Mouse (Mus musculus) CH12.LX (cell line): ENCODE results near the gene Fam13a. TPM values are rescaled to one million over a fixed set of nuclear protein-coding genes. Genes with fewer than 3 reads are reported as not detected.

ENCODE experiments used
- DNase-seq: peaks from one replicate; pipeline ENCODE4 v3.0.0-alpha.2; 2013; ENCODE audit errors: extremely low read depth
- H3K27ac ChIP-seq: 2 replicates; pipeline ENCODE4 v1.5.1; 2012; ENCODE audit warnings: low read depth, mild to moderate bottlenecking, control low read depth, moderate library complexity; ENCODE audit not compliant: insufficient read depth
- H3K27me3 ChIP-seq: replicated peaks from 2 replicates; pipeline ENCODE3; 2012; ENCODE audit warnings: inconsistent platforms
- H3K36me3 ChIP-seq, 2 experiments: replicated peaks in 1 of 2; 2 replicates each; pipeline versions ENCODE3 to v1.6.1; 2012; ENCODE audit warnings: inconsistent platforms in 1 of 2, low read length in 1 of 2, mild to moderate bottlenecking in 1 of 2, mixed read lengths in 1 of 2, moderate library complexity in 1 of 2; ENCODE audit not compliant: control insufficient read depth in 1 of 2, insufficient read depth in 1 of 2
- H3K4me1 ChIP-seq, 2 experiments: 2 replicates each; pipeline ENCODE4 v1.6.1; 2012; ENCODE audit warnings: inconsistent platforms in 1 of 2, moderate library complexity in 1 of 2; ENCODE audit not compliant: insufficient read depth in 2 of 2, control insufficient read depth in 1 of 2
- H3K4me2 ChIP-seq: 2 replicates; pipeline ENCODE4 v1.6.1; 2012; ENCODE audit warnings: low read depth, mild to moderate bottlenecking, control low read depth; ENCODE audit not compliant: poor library complexity, insufficient read depth, severe bottlenecking
- H3K4me3 ChIP-seq, 3 experiments: fragments of 150-350 bp in 1 of 3; sonication (generic) in 1 of 3; replicated peaks in 1 of 3; 2 replicates each; pipeline versions ENCODE3 to v1.5.1; 2011 to 2012; ENCODE audit warnings: low read depth in 2 of 3, low read length in 2 of 3, mild to moderate bottlenecking in 2 of 3, moderate library complexity in 2 of 3, control low read depth in 1 of 3, improper control_type of control experiment in 1 of 3, inconsistent platforms in 1 of 3, mixed read lengths in 1 of 3; ENCODE audit not compliant: poor library complexity in 1 of 3
- H3K79me2 ChIP-seq: replicated peaks from 2 replicates; pipeline ENCODE4 v1.6.1; 2012; ENCODE audit warnings: mild to moderate bottlenecking, moderate library complexity; ENCODE audit not compliant: control insufficient read depth, poor library complexity, insufficient read depth, severe bottlenecking; ENCODE audit errors: extremely low read depth
- H3K9ac ChIP-seq: 2 replicates; pipeline ENCODE4 v1.6.1; 2012; ENCODE audit warnings: low read depth, mild to moderate bottlenecking, control low read depth, moderate library complexity; ENCODE audit not compliant: insufficient read depth
- H3K9me3 ChIP-seq: replicated peaks from 2 replicates; pipeline ENCODE3; 2012; ENCODE audit warnings: low read length, inconsistent platforms, mixed read lengths
- CHD1 ChIP-seq: IDR thresholded peaks from 2 replicates; pipeline ENCODE4 v1.6.1; 2012; ENCODE audit warnings: low read depth, low read length, improper control_type of control experiment, inconsistent platforms
- CHD2 ChIP-seq: IDR thresholded peaks from 2 replicates; pipeline ENCODE4 v1.6.1; 2011; ENCODE audit warnings: low read length, improper control_type of control experiment
- CTCF ChIP-seq, 2 experiments: IDR thresholded peaks in 1 of 2; conservative IDR thresholded peaks in 1 of 2; 2 replicates each; pipeline ENCODE4 v1.5.1; 2011 to 2012; ENCODE audit warnings: low read depth in 2 of 2, low read length in 2 of 2, improper control_type of control experiment in 1 of 2, inconsistent platforms in 1 of 2, mild to moderate bottlenecking in 1 of 2, moderate library complexity in 1 of 2
- ELF1 ChIP-seq: IDR thresholded peaks from 2 replicates; pipeline ENCODE4 v1.6.1; 2014; ENCODE audit warnings: low read depth, mild to moderate bottlenecking, inconsistent platforms, low read length, improper control_type of control experiment
- HCFC1 ChIP-seq: IDR thresholded peaks from 2 replicates; pipeline ENCODE4 v1.6.1; 2012; ENCODE audit warnings: low read depth, mild to moderate bottlenecking, inconsistent platforms, low read length, improper control_type of control experiment
- IRF4 ChIP-seq: IDR thresholded peaks from 2 replicates; pipeline ENCODE4 v1.6.1; 2014; ENCODE audit warnings: low read depth, mild to moderate bottlenecking, inconsistent platforms, low read length, improper control_type of control experiment
- JUND ChIP-seq: conservative IDR thresholded peaks from 2 replicates; pipeline ENCODE4 v1.6.1; 2011; ENCODE audit warnings: low read depth, low read length, improper control_type of control experiment
- NELFE ChIP-seq: IDR thresholded peaks from 2 replicates; pipeline ENCODE4 v1.6.1; 2011; ENCODE audit warnings: low read depth, low read length, improper control_type of control experiment
- RAD21 ChIP-seq: IDR thresholded peaks from 2 replicates; pipeline ENCODE4 v1.6.1; 2011; ENCODE audit warnings: low read depth, mild to moderate bottlenecking, low read length, improper control_type of control experiment, moderate library complexity
- RCOR1 ChIP-seq: conservative IDR thresholded peaks from 2 replicates; pipeline ENCODE4 v1.6.1; 2012; ENCODE audit warnings: low read depth, mild to moderate bottlenecking, inconsistent platforms, low read length, improper control_type of control experiment
- SIN3A ChIP-seq: IDR thresholded peaks from 2 replicates; pipeline ENCODE4 v1.6.1; 2012; ENCODE audit warnings: low read length, improper control_type of control experiment, inconsistent platforms
- SMC3 ChIP-seq: IDR thresholded peaks from 2 replicates; pipeline ENCODE4 v1.6.1; 2011; ENCODE audit warnings: low read depth, low read length, improper control_type of control experiment
- TBP ChIP-seq: conservative IDR thresholded peaks from 2 replicates; pipeline ENCODE4 v1.6.1; 2011; ENCODE audit warnings: low read depth, low read length, improper control_type of control experiment
- TCF12 ChIP-seq: IDR thresholded peaks from 2 replicates; pipeline ENCODE4 v1.6.1; 2014; ENCODE audit warnings: low read depth, mild to moderate bottlenecking, inconsistent platforms, low read length, improper control_type of control experiment
- ZC3H11A ChIP-seq: IDR thresholded peaks from 2 replicates; pipeline ENCODE4 v1.6.1; 2012; ENCODE audit warnings: low read depth, mild to moderate bottlenecking, inconsistent platforms, low read length, improper control_type of control experiment
- dilution Hi-C: fragments of 300-500 bp; cut with MboI; formaldehyde crosslinking; loops from 2 replicates; pipeline ENCODE4 v1.14.3; 2020; ENCODE audit warnings: low sequenced_read_pairs; ENCODE audit not compliant: extremely low pct_unique_long_range_greater_than_20kb, extremely low pct_ligation_motif_present
- in situ Hi-C: fragments of 300-500 bp; cut with MboI; formaldehyde crosslinking; loops from 3 replicates; pipeline ENCODE4 v1.14.3; 2019; ENCODE audit warnings: low sequenced_read_pairs, low pct_ligation_motif_present, low pct_unique_long_range_greater_than_20kb, mixed read lengths
- polyA plus RNA-seq: library from polyadenylated mRNA; unstranded; fragments of >175 nt; gene quantifications from 2 replicates; pipeline ENCODE4 v1.2.1, GENCODE M21; 2012; ENCODE audit warnings: low read depth; ENCODE audit not compliant: insufficient read length
- total RNA-seq, 2 experiments: library from RNA; depleted of rRNA; stranded (reverse); fragments of 300-350 nt in 1 of 2; fragments of >200 nt in 1 of 2; gene quantifications; 2 replicates each; pipeline ENCODE4 v1.2.3; 2012 to 2014

Fam13a gene
- total and polyA plus RNA-seq, 3 experiments = 0.17 to 0.21 TPM; not detected in 1

DNA sequence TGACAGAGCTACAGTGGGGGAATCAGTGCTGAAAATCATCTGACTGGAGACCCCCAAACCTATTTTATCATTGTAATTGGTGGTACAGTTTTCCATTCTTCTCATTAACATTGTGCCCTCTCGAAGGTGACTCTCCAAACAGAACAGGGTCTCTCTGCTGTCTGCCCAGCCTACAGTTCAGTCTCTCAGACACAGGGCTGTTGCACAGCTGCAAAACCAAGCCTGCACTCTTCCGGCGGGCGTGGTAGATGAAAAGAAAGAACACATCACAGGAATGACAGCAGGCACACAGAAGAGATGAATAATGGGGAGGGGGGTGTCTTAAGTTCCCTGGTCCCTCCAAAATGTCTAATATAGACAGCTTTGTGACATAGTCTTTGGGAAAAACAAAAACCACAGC is 90.2 kb downstream of the Fam13a start:
- H3K9ac ChIP-seq = no peak overlapping the region
- no peaks in the 10 kb centered on the region for H3K36me3 ChIP-seq
- no peak for DNase-seq
- in situ Hi-C loops (no loop called here), dilution Hi-C loops (no loop called here)
- no peak overlapping the region for H3K4me3 ChIP-seq
- no peak overlapping the region for H3K4me2 ChIP-seq
- H3K27ac ChIP-seq = no peak overlapping the region
- no peaks in the 10 kb centered on the region for H3K79me2 ChIP-seq
- H3K27me3 ChIP-seq = no peaks in the 10 kb centered on the region
- peaks cover 18 to 49% of the 10 kb centered on the region in 2 experiments for H3K4me1 ChIP-seq
- H3K9me3 ChIP-seq = no peaks in the 10 kb centered on the region
- no peak for TF ChIP-seq ELF1
- no peak for TF ChIP-seq TCF12
- no peak for TF ChIP-seq RCOR1
- TF ChIP-seq CTCF (conservative IDR thresholded peaks at IDR 0.05 in 1 of 2, IDR thresholded peaks at IDR 0.05 in 1 of 2; ENCODE audit: low read depth in 2 of 2, low read length in 2 of 2) = no peak
- no peak for TF ChIP-seq CHD2
- no peak for TF ChIP-seq TBP
- TF ChIP-seq SMC3 = no peak
- no peak for TF ChIP-seq RAD21
- TF ChIP-seq CHD1 = no peak
- TF ChIP-seq HCFC1 = no peak

GRCm38 (mm10) chr6:58933189-58933913 is 91.0 kb downstream of the Fam13a start:
- Histone ChIP-seq H3K36me3 (no peaks in the 10 kb centered on the region), H3K9ac (no peak overlapping the region), H3K27me3 (no peaks in the 10 kb centered on the region), H3K4me2 (no peak overlapping the region), H3K27ac (no peak overlapping the region), H3K4me3 (no peak overlapping the region), H3K9me3 (no peaks in the 10 kb centered on the region), H3K4me1 (peaks cover 18 to 49% of the 10 kb centered on the region in 2 experiments), H3K79me2 (no peaks in the 10 kb centered on the region)
- dilution Hi-C loops (no loop called here), in situ Hi-C loops (no loop called here)
- peak; percentile 33 for DNase-seq
- TF ChIP-seq ELF1 (no peak), SIN3A (no peak), IRF4 (peak; percentile 37; the same call in 1 of the 2 replicates), NELFE (no peak), ZC3H11A (no peak), JUND (0 out of 2 replicates have a peak, but pooled peaks have one; percentile 44)
